Mouse (Mus musculus) adrenal gland, adult 2 months (tissue): Measurements from ENCODE around the gene Hdac9. TPM values are rescaled to one million over a fixed set of nuclear protein-coding genes. Genes with fewer than 3 reads are reported as not detected.
"Not testable (repeated sequence)": the region's sequence is repeated elsewhere in the genome, so short reads cannot be mapped to it uniquely, and the experiment has no call there.

Source experiments
- DNase-seq: peaks from one replicate; pipeline ENCODE4 v3.0.0; 2021
- polyA plus RNA-seq: library from polyadenylated mRNA; depleted of rRNA; stranded (reverse); fragments of >200 nt; gene quantifications from 2 replicates; pipeline ENCODE4 v1.2.3, GENCODE M21; 2012
- total RNA-seq, 2 experiments: library from RNA; stranded (reverse); gene quantifications; 2 replicates each; pipeline ENCODE4 v1.2.3; 2021

The Hdac9 gene
- total and polyA plus RNA-seq, 3 experiments: 0.15 to 1.6 (median 0.95) TPM

DNA sequence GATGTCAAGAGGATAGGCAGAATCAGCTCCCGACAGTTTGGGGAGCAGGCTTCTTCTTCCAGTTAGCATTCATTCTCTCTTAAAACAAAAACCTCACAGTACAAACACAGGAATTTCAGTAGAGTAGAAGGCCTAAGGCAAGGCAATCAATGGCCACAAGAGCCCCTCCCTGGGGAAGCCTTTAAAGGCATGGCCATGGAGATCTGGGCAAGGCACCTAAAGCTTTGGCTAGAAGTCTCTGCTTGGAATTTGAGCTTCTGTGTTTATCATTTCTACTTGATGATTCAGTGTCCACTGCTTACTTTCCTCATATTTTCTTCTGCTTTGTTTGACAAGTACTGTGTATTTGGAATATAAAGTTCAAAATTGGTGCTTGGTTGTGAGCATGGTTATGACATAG, 429.2 kb downstream of the Hdac9 start:
- no peak for DNase-seq

DNA sequence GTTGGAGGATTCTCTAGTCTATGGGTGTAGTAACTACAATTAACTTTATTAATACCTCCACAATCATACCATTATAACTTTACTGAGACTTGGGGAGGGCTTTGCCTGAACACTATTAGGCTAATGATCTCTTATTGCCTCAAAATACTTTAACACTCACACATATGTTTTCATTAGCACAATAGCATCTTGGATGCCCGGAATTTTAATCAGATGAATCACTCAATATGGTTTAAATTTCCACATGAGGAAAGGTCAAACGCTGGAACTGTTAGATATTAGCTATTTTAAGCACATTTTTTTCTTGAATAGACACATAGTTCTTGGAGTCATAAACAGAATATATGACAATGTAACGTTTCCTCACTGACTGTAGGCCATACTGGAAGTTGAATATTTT, 429.9 kb downstream of the Hdac9 start:
- DNase-seq: no peak

DNA sequence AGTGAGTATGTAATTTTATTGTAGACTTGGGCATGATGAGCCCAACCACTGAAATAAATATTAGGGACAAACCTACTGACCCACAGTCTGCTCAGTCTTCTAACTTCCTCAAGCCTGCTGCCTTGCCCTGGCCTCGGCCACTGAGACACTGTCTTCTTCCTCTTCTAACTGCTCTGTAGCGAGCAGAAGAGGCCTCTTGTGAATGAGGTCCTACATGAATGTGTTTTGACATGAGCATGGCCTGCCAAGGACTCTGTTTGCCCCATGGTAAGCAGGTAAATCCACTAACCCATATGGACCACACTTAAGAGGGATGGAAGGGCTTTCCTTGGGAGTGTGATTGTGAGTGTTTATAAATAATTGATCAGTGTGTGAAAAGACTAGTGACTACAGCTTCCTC, 430.9 kb downstream of the Hdac9 start:
- DNase-seq: no peak

DNA sequence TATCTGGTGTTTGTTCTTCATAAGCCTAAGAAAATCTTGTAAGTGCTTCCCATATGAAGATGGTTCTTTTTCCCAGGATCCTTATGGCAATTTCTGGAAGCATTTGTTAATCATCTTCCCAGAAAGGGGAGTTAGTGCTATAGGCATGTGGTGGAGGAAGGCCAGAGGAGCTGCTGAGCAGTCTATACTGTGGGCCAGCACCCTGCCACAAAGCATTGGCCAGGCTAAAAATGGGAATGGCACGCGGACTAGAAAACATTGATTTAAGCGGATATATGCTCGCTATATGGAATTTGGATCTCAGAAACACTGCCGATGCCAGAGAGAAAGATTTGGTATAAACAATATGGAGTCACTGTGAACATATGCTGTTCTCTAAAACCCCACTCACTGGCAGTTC, 435.2 kb downstream of the Hdac9 start:
- DNase-seq: no peak

DNA sequence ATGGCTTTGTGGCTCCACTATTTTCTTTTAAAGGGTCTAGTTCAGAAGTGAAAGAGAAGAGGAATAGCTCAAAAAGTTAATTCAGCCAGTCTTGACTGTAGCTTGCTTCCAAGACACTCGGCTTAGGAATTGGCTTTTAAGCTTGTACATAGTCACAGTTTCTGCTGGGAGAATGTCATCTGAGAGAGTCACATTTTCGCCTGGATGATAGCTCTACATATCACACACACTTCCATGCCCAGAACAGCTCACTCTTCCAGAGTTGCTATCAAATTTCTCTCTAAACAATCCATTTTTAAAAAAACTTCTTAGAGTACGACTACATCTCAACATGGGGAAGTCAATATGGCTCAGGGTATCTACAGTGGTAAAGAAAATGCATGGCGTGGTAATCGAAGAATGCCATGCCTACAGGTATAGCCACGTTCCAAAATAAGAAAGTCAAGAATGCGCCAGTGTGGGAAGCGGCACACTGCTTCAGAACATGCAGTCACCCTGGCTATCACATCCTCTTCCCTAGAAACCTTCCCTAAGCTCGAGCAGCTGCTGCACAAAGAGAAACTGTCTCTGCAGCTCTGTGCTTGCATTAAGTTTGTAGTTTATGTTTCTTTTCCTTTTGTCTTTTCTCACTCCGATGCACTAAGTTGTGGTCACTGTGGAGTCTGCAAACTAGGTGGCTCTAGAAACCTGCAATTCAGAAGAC, 443.8 kb downstream of the Hdac9 start:
- DNase-seq: no peak

DNA sequence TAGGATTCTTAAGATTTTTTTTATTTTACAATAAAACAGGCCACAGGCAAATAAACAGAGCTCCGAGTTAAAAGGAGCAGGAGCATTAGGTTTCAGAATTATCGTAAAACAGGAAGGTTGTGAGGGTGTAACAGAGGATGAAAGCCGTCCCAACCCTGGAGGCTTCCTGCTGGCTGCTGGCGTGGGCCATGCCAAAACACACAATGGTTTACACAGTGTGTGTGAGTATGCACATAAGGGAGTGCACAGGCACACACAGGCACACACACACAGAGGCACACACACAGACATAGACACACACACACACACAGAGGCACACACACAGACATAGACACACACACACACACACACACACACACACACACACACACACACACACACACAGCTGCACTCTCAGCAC, 444.4 kb downstream of the Hdac9 start:
- DNase-seq: no peak

DNA sequence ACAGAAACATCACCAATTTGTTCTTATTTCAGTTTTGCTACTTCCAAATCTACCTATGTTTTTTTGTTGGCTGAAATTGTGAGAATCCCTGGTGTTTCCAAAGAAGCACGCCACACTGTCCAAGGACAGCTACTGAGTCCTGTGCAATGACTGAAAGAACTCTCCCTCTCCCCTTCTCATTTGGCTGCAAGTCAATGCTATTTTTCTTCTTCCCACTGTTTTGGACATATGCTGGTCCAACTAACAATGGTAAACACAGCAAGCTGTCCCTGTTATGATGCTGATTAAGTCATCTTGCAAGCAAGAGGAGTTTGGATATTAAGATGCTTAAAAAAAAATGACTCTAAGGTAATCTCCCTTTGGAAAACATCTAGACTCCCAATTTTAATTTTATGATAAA, 455.2 kb downstream of the Hdac9 start:
- no peak for DNase-seq

DNA sequence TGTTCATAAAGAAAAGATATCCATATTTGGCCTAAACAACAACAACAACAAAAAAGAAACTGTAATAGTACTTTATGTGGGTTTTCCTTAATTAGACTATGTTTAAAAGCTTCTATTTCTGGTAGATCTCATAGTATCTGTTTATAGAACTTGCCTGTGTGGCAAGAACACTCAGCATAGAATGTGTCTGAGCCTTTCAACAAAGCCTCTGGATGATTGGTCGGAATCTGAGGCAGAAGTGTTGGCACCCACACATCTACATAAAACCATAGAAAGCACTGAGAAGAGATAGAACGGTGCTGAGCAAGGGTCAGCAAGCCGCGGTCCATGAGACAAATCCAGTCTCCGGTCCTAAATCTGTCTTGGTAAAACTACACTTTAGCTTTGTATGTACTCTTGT, 464.3 kb downstream of the Hdac9 start:
- no peak for DNase-seq

DNA sequence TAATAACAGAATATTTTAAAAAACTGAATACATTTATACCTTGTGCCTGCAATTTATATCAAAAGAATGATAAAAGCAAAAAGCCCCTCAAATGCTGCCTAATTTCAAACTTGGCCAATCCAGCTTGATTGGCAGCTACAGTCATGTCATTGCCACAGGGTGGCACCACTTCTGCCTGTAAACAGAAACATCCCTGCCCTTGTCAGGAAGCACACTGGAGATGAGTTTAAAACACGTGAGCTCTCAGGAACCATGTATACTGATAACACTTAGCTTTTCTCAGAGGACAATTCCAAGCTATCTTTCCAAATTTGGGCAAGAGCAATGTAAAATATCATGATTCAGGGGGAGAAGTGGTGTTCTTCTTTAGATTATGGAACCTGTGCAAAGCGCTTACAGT, 465.7 kb downstream of the Hdac9 start:
- DNase-seq: no peak

DNA sequence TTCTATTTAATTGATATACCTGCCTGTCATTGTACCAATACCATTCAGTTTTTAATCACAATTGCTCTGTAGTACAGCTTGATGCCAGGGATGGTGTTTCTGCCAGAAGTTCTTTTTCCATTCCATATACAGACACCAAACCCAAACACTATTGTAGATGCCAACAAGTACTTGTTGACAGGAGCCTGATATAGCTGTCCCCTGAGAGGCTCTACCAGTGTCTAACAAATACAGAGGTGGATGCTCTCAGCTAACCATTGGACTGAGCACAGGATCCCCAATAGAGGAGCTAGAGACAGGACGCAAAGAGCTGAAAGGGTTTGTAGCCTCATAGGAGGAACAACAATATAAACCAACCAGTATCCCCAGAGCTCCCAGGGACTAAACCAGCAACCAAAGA, 472.2 kb downstream of the Hdac9 start:
- not testable (repeated sequence) for DNase-seq

DNA sequence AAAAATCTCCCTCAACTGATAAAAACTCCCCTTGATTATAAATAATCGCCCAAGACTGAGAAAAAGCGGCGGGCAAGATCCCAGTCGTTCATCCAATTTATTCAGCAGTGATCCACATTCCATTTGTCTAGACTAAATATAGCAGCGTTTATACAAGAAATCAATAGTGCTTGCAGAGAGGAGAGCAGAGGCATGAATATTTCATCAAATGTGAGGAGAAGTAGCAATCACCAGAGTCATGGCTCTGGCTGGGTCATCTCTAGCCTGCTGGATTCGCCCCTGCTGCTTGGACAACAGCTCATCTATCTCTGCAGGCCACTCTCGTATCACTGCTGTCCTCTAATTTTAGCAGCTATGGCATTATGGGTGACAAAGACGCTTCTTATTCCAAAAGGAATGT, 476.0 kb downstream of the Hdac9 start:
- no peak for DNase-seq

DNA sequence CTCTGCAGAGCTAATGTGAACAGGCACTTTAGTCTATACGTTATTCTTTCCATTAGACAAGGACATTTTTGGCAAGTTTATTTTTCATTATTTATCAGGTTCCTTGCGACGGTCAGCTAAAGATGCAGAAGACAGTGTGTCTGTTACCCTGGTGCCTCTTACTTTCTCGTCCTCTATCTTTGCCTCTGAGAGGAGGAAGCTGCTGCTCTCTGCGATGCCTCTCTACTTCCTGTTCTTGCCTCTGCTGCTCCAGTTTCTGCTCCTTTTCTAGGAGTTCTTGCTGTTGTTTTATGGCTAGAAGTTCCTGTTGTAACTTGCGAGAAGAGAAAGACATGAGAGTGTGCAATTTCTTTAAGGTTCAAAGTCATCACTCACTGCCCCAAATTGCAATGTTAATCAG, 484.0 kb downstream of the Hdac9 start:
- no peak for DNase-seq

DNA sequence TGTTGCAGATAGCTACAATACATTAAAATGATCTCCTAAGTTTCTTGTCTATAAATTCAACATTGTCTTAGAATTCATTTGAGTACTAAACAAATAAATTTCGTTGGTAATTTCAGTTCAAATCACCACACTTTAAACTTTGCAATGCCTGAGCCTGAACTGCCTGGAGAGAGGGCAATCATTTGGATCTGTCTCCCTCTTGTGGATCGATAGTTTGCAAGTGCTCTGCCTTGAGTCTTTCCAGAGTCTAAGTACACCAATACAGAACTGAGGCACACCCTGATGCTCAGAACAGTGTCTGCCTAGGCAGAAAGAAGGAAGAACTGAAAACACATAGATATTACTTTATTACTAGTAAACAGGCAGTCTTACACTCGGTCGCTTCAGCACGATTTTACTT, 484.4 kb downstream of the Hdac9 start:
- peak; percentile 5 for DNase-seq

DNA sequence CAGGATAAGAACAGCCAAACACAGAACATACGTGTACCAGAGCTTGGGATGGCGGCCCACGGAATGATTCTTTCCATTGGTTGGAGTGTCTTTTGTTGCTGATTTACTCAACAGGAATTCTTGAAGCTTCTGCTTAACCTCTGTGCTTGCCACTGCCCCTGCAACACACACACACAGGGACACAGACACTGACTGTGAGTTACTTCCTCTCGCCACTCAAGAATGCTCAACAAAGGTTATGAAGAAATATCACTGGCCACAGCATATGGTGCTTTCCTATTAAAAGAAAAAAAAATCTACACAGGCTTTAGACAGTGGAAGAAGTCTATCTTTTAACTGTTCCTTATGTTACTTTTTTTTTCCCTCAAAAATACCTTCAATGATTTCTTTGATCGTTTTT, 485.1 kb downstream of the Hdac9 start:
- no peak for DNase-seq

DNA sequence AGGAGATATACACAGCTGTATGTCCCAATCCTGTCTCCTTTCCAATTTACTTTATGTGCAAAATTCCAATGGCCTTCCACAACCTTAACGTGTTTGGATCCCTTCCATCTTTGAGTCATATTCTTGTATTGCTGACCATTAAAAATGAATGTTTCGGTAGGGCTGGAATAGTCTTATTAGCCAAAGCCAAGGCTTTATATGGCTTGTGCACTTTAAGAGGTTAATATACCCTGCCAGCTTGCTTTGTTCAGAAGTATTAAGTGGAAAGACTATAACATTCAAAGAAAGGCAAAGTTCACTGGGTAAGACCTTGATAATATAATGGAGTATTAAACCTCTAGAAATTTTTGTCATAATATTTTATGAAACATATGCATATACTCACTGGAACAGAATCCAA, 491.4 kb downstream of the Hdac9 start:
- DNase-seq: no peak

DNA sequence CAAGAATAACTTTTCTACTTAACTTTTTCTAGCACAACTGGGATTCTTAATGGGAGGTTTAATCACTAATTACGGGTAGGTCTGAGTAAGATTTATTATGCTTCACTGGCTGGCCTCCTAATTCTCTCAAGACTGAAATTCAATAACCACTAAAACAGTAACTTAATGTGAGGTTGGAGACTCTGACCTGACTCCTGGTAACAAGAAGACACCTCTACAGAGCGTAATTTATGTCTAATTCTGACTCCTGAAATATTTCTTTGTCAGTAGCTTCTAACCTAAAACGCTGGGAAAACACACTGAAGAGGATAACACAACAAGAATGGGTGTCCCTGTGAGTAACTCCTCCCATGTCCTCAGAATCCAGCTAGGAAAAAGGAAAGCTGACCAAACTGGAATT, 508.8 kb downstream of the Hdac9 start:
- DNase-seq: no peak

DNA sequence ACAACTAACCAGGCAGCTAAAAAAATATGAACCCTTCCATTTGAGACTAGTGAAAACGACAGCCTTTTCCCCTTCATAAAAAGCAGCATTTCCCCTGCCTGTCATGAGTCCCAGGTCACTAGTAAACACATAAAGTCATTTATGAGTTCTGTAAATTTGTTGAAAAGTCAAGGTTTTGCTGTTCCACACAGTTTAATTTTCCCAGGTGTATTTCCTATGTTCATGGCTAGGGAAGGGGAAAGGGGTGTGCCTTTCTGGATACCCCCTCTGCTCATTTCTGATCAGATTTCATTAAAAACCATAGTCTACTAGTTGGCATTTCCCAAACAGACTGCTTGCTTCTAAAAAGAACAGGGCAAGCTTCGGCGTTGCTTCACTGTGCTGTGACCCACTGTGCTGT, 509.8 kb downstream of the Hdac9 start:
- DNase-seq: no peak

DNA sequence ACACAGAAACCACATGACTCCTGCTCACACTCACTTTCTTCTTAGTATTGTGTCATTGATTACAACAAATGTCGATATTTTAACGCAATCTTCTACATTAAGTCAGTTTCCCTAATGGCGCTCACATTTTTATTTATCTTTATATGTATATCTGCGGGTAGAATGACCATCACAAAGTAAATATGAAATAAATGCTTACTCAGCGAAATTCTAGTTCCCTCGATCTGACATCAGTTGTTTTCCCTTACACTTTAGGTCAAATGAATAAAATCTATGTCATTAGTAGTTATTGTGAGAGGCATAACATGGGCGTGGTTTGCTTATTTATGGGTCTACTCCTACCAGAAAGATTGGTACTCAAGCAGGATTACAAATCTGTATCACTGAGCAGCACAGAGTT, 514.8 kb downstream of the Hdac9 start:
- no peak for DNase-seq

DNA sequence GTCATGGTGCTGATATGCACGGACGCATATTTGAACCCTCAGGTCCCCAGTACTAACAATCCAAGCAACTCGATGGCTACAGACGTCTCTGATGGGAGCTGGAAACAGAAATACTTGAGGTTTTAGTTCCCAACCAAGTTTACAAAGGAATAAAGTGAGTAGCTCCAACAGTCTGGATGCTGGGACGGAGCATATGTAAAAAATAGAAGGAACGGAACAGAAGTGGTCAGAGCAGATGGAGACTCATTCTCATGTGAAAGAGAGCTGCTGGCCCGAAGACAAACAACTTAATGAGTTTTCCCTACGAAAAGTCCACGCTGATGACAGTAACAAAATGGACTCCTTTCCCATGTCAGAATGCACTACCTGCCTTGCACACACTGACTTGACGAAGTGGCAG, 518.3 kb downstream of the Hdac9 start:
- no peak for DNase-seq

DNA sequence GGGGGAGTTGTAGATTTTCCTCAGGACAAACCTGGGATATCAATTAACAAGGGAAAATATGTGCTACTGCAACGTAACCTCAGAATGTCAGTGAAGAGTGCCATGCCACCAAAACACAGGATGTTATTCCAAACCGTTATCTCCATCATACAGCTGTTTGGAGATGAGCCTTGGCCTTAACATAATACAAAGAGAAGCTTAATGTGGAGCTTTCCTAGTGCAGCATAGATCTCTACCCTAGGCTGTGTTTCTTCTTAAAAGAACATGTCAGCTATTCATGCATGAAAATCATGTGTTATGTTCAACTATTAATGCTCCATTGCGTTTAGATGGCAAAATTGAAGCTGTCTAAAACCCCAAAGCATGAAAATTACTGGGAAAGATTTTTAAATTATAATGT, 522.6 kb downstream of the Hdac9 start:
- no peak for DNase-seq

DNA sequence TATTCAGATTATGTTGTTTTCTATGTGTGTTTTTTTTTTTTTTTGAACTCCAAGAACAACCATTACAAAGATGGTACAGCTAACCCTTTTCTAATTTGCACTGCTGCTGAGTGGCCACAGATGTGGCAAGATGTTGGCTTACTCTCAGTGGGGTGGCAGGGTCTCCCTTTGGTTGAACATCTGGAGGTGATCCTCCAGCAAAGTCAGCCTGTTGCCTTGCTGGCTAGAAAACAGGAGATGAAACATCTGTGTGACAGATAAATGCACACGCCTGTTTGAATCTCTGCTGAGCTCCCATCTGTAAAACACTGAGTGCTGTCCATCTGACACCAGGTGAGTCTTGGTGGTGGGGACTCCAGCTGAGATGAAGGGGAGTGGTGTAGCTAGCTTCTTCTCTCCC, 537.2 kb downstream of the Hdac9 start:
- DNase-seq: no peak

DNA sequence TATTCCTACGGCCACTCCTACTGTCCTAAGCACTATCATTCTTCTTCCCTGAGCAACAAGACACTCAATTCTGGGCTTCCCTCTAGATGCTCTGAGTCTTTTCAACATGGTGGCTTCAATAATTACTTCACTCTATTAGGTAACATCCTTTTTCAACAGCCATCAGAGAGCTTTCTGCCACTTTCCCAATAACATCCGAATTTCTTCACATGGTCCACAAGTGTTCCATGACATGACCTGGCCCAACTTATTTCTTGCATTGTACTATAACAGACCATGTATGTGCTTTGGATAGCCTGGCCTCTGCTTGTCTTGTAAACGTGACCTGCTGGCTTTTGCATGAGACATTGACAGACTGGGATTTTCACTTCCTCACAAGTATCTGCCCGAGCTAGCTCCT, 538.3 kb downstream of the Hdac9 start:
- no peak for DNase-seq

DNA sequence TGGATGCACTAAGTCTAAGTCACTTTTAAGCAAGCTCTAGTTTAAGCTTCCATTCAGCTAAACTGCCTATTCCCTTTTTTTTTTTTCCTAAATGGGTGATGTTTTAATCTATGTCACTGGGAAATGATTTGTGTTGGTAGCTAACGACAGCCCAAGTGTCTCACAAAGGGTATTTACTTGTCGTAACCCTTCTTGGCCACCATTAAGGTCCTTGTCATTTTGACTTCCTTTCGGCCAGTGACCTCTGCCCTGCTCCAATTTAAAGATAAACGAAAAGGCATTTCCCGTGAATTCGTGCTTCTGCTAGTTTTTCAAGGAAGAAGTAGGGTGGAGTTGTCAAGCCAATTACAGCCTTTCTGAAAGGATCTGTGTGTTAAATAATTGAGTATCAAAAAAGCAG, 565.0 kb downstream of the Hdac9 start:
- no peak for DNase-seq

DNA sequence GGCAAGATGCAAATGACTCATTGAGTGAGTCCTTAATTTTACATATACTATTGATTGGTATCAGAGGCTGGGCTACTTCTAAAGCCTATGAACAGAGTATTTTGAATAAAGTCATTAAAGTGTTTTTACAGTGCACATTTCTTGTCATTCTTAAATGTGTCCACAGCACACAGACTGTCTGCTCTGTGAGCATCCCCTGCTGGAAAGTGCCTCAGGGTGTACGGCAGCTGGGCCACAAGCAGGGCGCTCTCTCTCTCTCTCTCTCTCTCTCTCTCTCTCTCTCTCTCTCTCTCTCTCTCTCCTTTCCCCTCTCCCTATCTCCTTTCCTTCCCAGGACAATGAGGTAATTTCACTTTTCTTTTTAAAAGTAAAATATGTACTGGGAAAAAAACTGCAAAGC, 569.4 kb downstream of the Hdac9 start:
- no peak for DNase-seq

DNA sequence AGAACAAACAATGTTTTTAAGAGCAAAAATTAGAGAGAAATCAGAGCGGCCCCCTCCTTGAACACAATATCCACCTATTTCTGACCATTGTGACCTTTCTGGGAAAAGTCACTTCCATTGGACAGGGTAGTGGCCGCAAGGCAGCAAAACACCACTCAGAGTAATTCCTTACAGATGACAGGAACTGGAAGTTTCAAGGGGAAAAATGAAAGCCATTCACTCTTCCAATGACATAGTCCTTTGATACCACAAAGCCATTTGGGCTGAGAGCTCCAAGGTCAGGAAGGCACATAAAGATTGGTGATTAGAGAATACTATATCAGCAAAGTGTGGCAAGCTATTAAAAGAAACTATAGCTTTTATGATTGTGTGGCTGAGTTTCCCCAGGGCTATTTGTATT, 574.1 kb downstream of the Hdac9 start:
- DNase-seq: no peak
